Mouse (Mus musculus) CH12.LX (cell line): ENCODE measurements around the gene Zfp664.

Source experiments
- CTCF ChIP-seq, 2 experiments: IDR thresholded peaks in 1 of 2; conservative IDR thresholded peaks in 1 of 2; 2 replicates each; pipeline ENCODE4 v1.5.1; 2011 to 2012; ENCODE audit warnings: low read depth in 2 of 2, low read length in 2 of 2, improper control_type of control experiment in 1 of 2, inconsistent platforms in 1 of 2, mild to moderate bottlenecking in 1 of 2, moderate library complexity in 1 of 2
- MAZ ChIP-seq: IDR thresholded peaks from 2 replicates; pipeline ENCODE4 v1.6.1; 2012; ENCODE audit warnings: low read depth, mild to moderate bottlenecking, inconsistent platforms, low read length, improper control_type of control experiment, moderate library complexity
- MXI1 ChIP-seq: IDR thresholded peaks from 2 replicates; pipeline ENCODE4 v1.6.1; 2011; ENCODE audit warnings: mild to moderate bottlenecking, low read depth, low read length, improper control_type of control experiment
- NELFE ChIP-seq: IDR thresholded peaks from 2 replicates; pipeline ENCODE4 v1.6.1; 2011; ENCODE audit warnings: low read depth, low read length, improper control_type of control experiment
- TBP ChIP-seq: conservative IDR thresholded peaks from 2 replicates; pipeline ENCODE4 v1.6.1; 2011; ENCODE audit warnings: low read depth, low read length, improper control_type of control experiment
- USF1 ChIP-seq: IDR thresholded peaks from 2 replicates; pipeline ENCODE4 v1.6.1; 2014; ENCODE audit warnings: low read depth, mild to moderate bottlenecking, inconsistent platforms, low read length, improper control_type of control experiment
- ZNF384 ChIP-seq: IDR thresholded peaks from 2 replicates; pipeline ENCODE4 v1.6.1; 2012; ENCODE audit warnings: low read depth, low read length, improper control_type of control experiment, inconsistent platforms

- TF ChIP-seq CTCF (conservative IDR thresholded peaks at IDR 0.05 in 1 of 2, IDR thresholded peaks at IDR 0.05 in 1 of 2; ENCODE audit: low read depth in 2 of 2, low read length in 2 of 2) (no peak), MXI1 (no peak), NELFE (no peak), TBP (no peak), USF1 (no peak), ZNF384 (no peak), MAZ (no peak)
Observed at GRCm38 (mm10) chr5:124902195-124902594, 39.7 kb downstream of the Zfp664 start.
